Mouse (Mus musculus) retina, postnatal 7 days (tissue): ENCODE results near the gene Dlgap4.

Experiments
- DNase-seq: peaks from one replicate; pipeline ENCODE4 v3.0.0-alpha.2; 2012; ENCODE audit warnings: low read depth, low spot score

Dlgap4 gene

DNA sequence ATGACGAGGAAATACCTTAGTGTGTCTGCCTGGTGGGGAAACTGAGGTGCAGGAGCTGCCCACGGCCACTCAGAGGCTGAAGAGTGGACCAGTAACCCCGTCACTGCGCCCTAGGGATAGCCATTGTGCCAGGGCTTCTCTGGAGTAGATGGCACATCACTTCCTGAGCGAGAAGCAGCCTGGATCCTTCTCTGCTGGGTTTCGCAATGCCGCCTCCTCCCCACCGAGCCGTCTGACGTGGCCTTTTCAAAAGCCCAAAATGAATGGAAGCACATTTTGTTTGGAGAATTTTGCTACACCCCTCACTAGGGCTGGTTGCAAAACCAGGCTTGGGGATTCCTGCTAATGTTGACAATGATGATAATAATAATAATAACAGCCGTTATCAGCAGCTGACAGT is 4.0 kb downstream of the Dlgap4 start:
- no peak for DNase-seq

DNA sequence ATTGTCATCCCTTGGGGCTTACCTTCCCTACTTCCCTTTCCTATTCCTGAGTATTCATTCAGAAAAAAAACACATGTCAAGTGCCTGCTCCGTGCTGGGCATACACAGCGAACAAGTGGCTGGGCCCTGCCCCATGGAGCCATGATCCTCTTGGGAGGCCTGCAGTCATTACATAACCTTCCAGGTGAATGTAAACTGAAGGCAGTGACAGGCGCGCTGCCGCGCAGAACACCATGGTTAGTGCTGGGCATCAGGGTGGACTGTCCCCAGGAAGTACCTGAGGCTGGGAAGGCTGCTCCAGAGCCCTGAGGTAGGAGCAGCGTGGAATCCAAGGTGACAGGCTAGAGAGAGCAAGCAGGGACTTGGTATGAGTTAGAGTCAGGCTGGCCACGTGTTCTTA is 7.4 kb downstream of the Dlgap4 start:
- no peak for DNase-seq

DNA sequence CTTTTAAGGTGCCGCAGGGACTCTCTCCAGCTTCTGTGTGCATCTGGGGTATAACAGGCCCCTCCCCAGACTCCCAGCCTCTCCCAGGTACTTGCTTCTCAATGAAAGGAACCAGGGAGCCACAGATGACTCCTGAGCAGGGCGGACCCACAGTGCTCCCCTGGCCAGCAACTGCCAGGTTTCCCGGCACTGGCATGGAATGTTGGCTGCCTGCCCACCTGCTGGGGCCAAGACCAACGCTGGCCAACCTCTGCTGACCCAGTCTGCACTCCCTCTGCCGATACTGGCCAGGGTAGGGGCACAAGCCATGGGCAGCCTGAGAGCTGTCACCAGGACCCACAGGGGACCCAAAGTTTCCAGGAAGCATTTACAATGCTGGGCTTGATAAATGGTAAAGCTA is 7.9 kb downstream of the Dlgap4 start:
- DNase-seq: no peak

DNA sequence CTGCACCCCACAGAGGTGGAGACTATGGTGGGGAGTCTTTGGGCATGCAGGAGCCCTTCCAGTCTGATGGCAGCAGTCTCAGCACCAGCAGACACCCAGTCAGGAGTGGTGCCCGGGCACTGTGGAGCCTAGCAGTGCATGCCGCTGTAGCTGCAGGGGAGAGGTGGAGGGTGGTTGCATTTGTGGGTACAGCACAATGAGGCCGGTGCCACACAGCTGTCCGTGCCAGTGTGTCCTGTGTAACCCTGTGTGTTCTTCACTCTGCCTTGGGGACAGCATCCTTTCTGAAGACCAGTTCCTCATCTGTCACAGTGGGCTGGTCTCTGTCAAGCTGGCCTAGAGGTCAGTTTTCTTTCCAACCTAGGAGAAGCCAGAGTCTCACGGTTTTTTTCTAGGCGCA is 8.7 kb downstream of the Dlgap4 start:
- no peak for DNase-seq

DNA sequence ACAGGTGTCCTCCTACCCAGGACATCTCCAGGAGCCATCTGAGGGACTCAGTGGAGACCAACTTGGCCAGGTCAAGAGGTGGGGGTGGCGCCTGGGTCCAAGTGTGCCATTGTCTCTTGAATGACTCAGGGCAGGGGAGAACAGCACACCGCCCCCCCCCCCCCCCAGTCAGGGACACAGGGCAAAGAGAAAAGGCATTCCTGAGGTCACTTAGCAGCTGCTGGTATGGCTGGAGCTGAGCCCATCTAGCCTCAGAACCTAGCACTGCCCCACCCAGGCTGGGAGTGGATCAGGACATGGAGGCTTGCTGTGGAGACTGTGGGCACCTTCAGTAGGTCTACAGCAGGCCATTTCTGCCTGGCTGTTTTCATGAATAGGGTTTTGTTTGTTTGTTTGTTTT is 9.7 kb downstream of the Dlgap4 start:
- DNase-seq: no peak

DNA sequence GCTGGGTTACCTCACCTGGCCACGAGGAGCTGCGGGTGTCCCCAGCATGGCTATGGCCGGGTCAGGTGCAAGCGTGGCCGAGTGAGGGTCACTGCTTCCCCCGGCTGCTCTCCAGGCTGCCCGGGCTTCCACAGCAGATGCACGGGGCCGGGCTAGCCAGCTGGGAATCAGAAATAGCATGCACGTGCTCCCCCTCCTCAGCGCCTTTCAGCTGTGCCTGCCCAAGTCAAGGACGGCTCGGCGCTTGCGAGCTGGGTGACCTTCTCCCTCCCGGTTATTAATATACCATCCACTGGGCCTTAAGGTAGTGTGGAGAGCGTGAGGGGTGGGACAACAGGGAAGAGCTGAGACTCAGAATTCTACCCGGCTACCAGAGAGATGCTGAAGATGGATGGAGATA is 11.8 kb downstream of the Dlgap4 start:
- no peak for DNase-seq

DNA sequence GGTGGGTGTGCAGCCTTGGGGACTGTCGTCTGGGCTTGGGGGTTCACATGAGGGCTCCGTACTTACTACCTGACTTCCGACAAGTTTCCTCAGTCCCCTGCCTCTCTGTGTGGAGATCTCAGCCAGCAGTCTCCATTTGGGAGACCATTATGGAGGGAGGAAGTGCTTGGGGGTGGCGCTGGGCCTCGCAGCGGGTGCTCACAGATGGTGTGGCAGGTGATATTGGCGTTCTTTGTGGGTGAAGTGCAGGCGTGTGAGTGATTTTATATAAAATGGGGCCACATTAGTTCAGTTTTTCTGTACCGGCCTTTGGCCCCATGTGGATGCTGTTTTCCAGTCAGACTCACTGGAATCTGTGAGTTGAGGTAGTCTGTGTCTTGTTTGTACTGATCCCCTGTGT is 12.6 kb downstream of the Dlgap4 start:
- DNase-seq: no peak

DNA sequence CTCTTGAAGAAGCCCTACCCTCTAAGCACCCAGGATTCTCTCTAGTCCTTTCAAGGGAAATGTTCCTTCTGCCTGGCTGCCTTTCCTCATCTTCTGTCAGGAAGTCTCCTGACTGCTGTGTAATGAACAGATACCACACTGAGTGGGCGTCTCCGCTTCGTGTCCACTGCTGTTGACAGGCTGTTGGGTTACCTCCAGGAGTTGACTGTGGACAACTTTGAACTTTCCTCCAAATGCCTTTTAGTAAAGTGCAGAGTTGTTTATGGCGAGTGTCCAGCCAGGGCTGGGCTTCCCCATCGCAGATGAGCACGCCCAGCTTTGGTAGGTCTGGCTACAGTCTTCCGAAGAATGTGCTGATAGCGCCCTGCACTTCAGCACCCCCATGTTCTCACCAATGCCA is 13.0 kb downstream of the Dlgap4 start:
- DNase-seq: no peak

DNA sequence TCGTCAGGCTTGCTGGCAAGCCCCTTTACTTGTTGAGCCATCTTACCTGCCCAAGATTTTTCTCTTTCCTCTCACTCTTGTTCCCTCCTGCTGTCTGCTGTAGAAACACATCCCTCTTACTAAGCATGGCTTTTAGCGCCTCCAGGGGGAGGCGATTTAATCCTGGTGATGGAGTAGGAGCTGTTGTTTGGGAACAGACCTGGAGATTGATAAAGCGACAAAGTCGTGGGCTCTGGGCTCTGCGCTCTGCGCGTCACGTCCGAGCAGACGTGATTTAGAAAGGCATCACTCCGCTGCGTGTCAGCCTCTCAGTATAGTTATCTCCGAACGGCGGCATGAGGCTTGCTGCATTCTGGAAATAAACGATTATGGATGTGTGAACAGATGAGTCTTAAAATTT is 14.4 kb downstream of the Dlgap4 start:
- no peak for DNase-seq

DNA sequence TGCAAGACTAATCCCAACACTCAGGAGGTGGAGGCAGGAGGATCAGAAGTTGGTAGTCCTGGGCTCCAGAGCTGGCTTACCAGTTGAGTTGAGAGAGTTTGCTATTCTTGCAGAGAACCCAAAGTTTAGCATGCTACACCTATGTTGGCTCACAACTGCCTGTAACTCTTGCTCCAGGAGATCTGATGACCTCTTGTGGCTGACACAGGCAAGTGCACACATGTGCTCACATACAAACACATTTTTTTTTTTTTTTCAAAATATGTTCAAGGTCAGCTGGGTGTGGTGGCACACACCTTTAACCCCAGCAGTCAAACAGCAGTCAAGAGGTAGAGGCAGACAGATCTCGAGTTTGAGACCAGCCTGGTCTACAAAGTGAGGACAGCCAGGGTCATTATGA is 16.8 kb downstream of the Dlgap4 start:
- DNase-seq: no peak

DNA sequence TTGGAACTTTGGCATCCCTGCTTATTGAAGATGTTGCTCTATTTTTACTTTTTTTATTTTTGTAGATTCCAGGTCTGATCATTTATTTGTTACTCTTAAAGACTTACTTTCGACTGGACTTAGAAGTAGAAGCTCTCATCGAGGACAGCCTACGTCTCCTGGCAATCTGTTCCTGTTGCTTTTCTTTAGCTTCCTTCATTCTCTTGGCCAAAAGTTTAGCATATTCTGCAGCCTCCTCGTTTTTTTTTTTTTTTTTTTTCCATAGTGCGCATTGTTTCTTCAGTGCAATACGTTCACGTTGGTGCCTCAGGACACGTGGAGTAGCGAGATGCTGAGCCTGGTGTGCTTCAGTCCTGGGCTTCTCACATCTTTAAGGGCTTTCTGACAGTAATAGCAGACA is 19.2 kb downstream of the Dlgap4 start:
- no peak for DNase-seq

DNA sequence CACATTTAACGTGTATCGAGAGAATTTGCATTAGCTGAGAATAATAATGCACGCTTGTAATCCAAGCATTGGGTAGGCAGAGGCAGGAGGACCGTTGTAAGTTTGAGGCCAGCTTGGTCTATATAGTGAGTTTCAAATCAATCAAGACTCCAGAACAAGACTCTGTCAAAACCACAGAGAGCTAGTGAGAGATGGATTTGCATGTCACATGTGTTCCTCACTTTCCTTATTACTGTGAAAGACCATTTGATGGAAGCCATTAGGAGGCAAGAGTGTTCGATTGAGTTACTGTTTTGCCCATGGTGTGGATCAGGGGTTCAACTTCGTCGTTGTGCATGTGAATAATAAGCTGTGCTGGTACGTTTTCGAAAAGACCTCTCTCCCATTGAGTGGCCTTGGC is 21.6 kb downstream of the Dlgap4 start:
- DNase-seq: no peak

DNA sequence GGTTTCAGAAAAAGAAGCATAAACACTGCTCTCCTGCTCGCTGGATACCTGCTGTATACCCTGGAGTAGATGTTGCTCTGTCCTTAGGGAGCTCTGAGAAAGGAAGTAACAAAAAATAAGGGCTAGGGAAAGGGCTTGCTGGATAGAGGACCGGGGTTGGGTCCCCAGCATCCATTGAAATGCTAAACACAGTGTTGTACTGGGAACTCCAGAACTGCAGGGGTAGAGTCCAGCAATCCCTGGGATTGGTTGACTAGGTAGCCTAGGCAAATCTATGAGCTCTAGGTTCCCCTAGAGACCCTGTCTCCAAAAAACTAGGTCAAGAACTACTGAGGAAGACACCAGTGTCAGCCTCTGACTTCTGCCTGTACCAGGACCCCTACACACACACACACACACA is 27.6 kb downstream of the Dlgap4 start:
- no peak for DNase-seq

DNA sequence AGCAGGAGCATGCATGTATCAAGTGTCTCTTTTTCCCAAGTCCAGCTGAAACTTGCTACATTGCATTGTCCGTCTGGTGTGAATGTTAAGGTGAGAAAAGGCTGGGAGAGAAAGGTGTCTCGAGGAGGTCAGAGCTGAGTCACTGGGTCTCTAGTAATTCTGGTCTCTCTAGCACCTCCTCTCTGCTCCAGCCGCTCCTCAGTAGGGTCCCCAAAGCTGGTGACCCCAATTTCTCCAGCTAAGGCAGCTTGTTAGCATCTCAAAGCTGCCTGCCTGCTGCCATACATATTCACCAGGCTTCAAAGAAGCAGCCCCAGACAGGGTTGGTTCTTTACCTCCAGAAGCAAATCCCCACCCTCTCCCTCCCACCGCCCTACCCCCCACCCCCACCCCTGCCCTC is 29.4 kb downstream of the Dlgap4 start:
- no peak for DNase-seq

DNA sequence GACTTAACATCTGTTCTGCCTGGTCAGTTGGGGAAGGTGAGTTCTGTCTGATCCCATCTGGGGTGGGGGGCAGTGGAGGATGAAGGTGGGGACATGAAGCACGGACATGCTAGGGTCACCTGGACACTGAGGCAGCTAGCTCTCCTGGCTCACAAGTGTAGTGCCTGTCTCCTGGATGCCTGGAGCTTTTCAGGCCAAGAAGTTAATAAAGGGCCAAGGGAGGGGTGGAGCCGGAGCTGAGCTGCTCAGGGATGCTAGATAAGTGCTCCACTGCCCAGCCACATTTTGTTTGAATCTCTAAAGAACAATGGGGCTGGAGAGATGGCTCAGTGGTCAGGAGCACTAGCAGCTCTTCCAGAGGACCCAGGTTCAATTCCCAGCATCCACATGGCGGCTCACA is 29.9 kb downstream of the Dlgap4 start:
- no peak for DNase-seq

DNA sequence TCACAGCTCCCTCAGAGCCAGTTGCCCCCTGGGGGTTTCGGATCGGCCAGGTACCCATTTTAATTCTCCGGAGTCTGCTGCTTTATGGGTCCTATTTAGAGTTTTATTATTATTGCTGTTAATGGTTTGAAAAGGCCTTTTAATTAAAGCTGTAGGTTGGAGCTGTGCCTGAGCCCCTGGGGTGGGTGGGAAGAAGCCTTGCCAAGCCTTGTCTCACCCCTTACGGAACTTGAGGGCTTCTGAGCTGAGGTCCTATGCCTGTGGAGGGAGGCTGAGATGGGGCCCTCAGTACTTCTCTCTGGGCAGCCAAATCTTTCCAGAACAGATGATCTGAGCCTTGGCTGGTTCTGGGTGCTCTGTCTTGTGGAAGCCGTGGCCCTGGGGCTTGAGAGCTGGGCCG is 31.6 kb downstream of the Dlgap4 start:
- no peak for DNase-seq

DNA sequence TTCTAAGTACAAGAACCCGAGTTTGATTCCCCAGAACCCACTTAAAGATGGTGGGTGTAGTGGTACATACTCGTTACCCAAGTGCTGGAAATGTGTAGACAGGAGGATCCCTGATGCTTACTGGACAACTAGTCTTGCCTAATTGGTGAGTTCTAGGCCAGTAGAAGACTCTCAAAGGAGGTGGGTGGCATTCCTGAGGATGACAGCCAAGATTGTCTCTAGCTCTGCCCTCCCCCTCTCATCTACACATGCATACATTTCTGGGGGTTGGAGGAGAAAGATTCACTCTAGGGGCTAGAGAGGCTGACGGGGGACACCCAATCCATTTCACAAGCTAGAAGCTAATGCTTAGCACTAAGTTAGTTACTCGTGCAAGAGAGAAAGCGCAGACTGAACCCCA is 33.4 kb downstream of the Dlgap4 start:
- no peak for DNase-seq

DNA sequence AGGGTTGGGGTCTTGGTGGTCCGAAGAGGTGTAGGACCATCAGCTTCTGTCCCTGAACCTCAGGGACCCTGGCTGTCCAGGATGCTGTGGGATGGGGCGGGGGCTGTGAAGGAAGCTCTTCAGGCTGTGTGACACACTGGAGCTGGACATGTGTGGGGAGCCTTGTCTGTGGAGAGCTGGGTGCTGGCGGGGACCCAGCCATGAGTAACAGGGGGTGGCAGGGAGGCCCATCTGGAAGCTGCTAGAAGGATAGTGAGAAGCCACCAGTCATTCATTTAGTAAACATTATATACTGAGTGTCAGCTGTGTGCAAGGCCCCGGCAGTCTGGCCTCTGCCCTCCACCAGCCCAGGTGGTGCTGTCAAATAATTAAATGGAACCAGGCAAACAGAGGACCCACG is 34.5 kb downstream of the Dlgap4 start:
- no peak for DNase-seq

DNA sequence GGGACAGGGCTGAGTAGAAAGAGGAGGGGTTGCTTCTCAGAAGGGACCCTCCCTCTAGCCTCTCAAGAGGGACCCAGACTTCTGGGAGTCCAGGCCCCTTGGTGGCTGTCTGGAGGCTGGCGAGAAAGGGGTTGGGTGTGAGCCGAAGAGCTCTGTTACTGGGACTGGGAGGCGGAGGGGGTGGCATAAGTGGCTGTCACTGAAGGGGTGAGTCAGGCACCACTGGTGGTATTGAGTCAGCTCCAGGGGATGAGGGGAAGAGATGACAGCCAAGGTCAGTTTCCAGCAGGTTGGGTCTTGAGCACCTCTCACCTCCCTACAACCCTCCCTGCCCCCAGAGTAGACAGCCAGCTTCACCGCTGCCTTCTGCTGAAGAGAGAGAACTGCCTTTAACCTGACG is 35.9 kb downstream of the Dlgap4 start:
- DNase-seq: no peak

DNA sequence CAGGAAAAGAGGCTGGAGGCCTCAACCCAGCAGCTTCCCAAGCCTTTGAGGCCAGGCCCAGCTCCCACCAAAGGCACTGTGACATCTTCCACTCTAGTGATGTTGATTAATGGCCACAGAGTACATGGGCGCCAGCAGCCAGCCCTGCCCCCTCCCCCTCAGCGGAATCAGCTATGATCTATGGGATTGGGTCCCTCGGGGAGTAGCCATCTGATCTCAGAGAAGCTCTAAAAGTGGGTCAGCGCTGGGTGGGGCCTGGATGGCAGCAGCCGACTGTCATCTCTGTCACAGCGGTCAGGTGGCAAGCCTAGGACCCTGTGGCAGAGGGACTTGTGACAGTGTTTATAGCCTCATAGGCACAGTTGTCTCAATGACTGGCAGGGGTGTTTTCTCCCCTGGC is 37.5 kb downstream of the Dlgap4 start:
- DNase-seq: peak; percentile 51

DNA sequence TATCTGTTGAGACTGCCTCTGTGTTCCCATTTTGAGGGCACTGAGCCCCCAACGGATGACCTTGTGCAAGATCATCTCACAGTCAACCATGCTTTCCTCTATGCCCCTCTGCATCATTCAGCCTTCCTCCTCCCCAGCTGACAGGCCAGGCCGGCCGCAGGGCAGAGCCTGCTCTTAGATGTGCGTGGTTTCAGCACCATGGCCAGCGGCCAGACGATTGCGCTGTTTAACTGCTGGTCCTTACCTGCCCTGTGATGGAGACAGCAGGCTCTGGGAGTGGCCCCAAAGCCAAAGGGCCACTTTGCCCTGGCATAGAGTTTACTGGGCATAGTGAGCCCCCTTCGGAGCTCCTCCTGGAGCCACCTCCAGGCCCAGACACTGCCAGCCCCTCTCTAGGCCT is 39.3 kb downstream of the Dlgap4 start:
- DNase-seq: no peak

DNA sequence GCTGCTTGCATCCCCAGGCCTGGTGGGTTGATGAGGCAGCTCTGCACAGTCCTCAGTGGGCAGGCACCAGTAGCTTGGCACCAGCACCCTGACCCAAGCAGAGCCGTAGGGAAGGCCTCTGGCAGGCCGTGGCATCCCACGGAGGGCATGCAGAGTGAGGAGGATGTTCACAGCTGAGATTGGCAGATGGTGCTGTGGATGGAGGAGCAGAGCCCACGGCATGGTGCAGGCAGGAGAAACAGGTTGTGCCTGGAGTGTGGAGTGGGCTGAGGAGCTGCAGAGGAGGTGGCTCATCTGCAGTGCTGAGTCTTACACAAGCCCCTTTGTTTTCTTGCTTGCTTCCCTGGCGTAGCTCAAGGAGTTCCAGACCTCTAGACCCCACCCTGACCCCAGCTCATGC is 40.6 kb downstream of the Dlgap4 start:
- no peak for DNase-seq

DNA sequence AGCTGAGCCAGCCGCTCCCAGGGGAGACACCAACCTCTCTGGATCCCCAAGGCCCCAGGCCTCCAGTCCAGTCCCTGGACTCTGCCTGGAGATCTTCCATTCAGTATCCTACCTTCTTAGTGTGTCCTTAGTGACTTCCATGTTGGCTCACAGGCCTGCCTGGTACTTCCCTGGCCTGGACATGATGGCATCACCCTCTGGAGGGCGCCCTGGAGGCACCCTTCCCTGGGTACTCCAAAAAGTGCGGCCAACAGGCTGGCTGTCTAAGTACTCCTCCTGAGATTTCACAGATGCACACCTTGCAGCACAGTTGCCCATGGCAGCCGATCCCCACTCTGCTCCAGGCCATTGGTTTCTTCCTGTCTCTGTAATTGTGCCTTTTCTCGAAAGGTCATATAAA is 42.1 kb downstream of the Dlgap4 start:
- no peak for DNase-seq

DNA sequence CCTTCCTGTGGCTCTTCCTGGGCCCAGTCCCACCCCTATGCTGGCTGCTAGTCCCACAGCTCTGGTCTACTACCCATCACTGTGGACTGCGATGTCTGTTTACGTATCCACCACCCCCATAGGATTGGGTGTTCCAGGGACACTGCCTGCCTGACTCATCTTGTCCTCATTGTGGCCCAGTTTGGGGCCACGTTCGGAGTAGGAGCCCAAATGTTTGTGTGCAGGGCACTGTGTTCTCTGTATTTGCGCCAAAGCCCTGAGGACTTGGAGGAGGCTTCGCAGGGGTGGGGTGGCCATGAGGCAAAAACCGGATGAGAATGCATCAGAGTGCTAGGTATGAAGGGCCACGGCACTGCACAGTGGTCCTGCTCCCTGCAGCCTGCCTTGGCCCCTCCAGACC is 44.0 kb downstream of the Dlgap4 start:
- DNase-seq: no peak

DNA sequence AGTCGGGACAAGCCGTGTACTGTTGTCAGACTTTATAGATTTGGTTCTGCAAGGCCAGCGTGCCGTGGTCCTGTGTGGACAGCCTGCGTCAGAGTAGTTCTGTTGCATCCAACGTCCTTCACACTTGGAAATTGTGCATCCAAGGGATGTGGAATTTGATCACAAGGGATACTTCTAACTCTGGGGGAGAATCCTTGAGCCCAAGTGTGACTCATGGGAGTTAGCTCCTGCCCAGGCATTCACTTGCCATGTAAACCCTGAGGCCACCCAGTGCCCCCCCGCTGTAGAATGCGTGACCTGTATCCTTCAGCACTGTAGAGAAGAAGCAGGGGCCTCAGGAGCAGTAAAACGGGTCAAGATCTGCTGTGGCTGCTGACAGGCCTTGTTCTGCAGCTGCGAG is 44.7 kb downstream of the Dlgap4 start:
- DNase-seq: no peak
